Mouse (Mus musculus) embryonic facial prominence, embryonic 13.5 days (tissue): Measurements from ENCODE around the gene 2310009B15Rik. TPM values are rescaled to one million over a fixed set of nuclear protein-coding genes. Genes with fewer than 3 reads are reported as not detected.
A peak's percentile ranks its signal among the peaks of the same experiment; 100 is the strongest.

Experiments
- ATAC-seq: fragments of 200-750 bp; cut with Nextera tagmentation; 2 replicates; pipeline ENCODE4 v1.8.0; 2017; ENCODE audit warnings: low read depth; ENCODE audit not compliant: insufficient number of reproducible peaks, insufficient read depth, low FRiP score, low TSS enrichment
- H3K27ac ChIP-seq: fragments of 300-500 bp; sonication (generic); 2 replicates; pipeline ENCODE4 v1.5.1; 2015; ENCODE audit warnings: moderate library complexity, mild to moderate bottlenecking, inconsistent platforms
- H3K27me3 ChIP-seq: fragments of 300-500 bp; sonication (generic); 2 replicates; pipeline ENCODE4 v1.6.1; 2015; ENCODE audit warnings: mild to moderate bottlenecking, inconsistent platforms
- H3K36me3 ChIP-seq: fragments of 300-500 bp; sonication (generic); 2 replicates; pipeline ENCODE4 v1.6.1; 2015; ENCODE audit warnings: mild to moderate bottlenecking, inconsistent platforms
- H3K4me1 ChIP-seq: fragments of 300-500 bp; sonication (generic); 2 replicates; pipeline ENCODE4 v1.6.1; 2015; ENCODE audit warnings: inconsistent platforms
- H3K4me2 ChIP-seq: fragments of 300-500 bp; sonication (generic); 2 replicates; pipeline ENCODE4 v1.6.1; 2015; ENCODE audit warnings: moderate library complexity, mild to moderate bottlenecking, inconsistent platforms
- H3K4me3 ChIP-seq: fragments of 300-500 bp; sonication (generic); 2 replicates; pipeline ENCODE4 v1.5.1; 2015; ENCODE audit warnings: mild to moderate bottlenecking, inconsistent platforms
- H3K9ac ChIP-seq: fragments of 300-500 bp; sonication (generic); 2 replicates; pipeline ENCODE4 v1.6.1; 2015; ENCODE audit warnings: mild to moderate bottlenecking, inconsistent platforms
- H3K9me3 ChIP-seq: fragments of 300-500 bp; sonication (generic); 2 replicates; pipeline ENCODE4 v1.6.1; 2016; ENCODE audit warnings: inconsistent platforms
- WGBS: fragments of 180-500 bp; shearing (Covaris S2); methylation state at CpG from one replicate; pipeline ENCODE4 v1.1.7; 2015; ENCODE audit warnings: mixed read lengths; 5-methylcytosine and 5-hydroxymethylcytosine counted together
- polyA plus RNA-seq: library from polyadenylated mRNA; unstranded; fragments of >200 nt; fragmentation: Nextera tagmentation; extraction: Ambion mirVana; gene quantifications from 2 replicates; pipeline ENCODE4 v1.2.1, GENCODE M21; 2015

Gene 2310009B15Rik
- polyA plus RNA-seq, 1 experiment from 2014 or later, result 42.6 TPM

DNA sequence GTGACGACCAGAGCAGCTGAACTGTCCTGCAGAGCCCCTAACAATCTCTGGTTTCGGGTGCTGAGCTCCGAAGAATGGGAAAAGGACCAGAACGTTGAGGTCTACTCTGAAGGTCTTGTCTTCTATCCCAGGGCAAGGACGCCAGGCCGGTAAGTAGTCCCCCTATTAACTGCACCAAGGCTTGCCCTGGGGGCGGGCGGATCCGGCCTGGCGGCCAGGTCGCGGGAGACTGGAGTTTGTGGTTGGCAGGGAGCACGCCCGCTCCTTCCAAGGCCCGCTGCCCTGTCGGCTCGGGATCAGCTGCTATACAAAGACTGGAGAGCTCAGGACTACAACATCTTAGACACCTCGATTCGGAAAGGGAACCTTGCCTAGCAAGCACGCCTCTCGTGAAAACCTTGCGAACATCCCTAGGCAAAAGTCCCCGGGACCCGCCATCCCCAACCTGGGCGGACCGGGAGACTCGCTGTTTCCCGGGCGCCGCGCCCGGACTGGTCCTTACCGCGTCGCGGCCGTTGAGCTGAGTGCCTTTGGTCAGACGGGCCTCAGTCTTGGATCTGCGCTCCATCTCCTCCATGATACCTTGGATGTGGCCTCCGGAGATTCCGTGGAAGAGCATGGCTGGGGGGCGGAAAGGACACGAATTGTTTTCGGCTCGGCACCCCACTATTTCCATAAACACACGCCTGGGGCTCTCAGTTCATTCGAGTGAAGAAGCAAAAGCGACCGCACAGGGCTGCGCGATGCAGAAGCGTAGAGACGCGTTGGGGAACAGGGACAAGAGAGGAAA is 15.2 kb downstream of the 2310009B15Rik start:
- peaks cover 94% of the 10 kb centered on the region for H3K27me3 ChIP-seq
- H3K4me2 ChIP-seq, result peak overlapping the region; percentile 67
- peak overlapping the region; percentile 32; the same call in 1 of the 2 replicates for H3K9ac ChIP-seq
- WGBS, result under 1% methylated on average over 54 of the region's 54 CpGs
- H3K36me3 ChIP-seq, result no peaks in the 10 kb centered on the region
- peaks cover 44% of the 10 kb centered on the region for H3K4me1 ChIP-seq
- H3K27ac ChIP-seq, result no peak overlapping the region
- no peaks in the 10 kb centered on the region for H3K9me3 ChIP-seq
- H3K4me3 ChIP-seq, result peak overlapping the region; percentile 43
- ATAC-seq, result no peak

DNA sequence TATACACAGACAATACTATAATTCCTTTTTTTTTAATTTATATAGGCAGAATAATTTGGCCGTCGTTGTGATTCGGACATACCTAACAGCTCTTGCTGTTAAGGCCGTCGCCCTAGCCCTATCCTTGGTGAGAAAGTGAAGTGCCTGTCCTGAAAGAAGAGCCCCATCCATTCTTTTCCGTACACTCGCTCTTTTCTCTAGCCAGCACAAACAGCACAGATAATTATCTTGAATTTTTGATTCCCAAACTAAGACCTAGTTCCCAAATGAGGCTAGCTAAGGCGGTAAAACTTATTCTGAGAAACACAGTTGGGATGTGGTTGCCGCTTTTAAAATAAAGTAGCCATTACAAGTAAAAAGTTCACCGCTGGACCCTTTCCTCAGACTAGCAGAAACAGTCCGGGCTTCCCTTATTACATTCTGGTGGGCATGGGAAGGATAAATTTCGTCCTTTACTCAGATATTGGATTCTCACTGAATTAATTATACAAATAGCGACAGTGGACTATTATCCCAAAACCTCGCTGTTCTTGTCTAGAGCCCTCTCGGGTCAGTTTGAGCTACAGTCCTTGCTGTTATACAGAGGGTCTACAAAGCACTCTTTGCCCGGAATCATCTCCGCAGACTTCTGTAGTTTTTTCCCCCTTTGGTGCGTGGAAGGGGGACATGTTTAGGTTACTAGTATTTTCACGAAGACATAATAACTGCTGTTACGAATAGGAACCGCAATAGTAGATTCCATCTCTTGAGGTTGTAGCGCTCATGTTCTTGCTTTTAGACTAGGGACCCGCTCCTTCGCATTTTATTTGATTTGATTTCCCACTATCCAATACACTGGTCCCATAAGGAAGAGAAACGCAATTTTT is 16.0 kb downstream of the 2310009B15Rik start:
- Histone ChIP-seq H3K27ac (no peak overlapping the region), H3K9ac (no peak overlapping the region), H3K4me1 (peaks cover 44% of the 10 kb centered on the region), H3K9me3 (no peaks in the 10 kb centered on the region), H3K27me3 (peaks cover 94% of the 10 kb centered on the region), H3K4me2 (peak overlapping the region; percentile 67), H3K4me3 (peak overlapping the region; percentile 43), H3K36me3 (no peaks in the 10 kb centered on the region)
- ATAC-seq, result no peak
- WGBS, result 3% methylated on average over 25 of the region's 25 CpGs

DNA sequence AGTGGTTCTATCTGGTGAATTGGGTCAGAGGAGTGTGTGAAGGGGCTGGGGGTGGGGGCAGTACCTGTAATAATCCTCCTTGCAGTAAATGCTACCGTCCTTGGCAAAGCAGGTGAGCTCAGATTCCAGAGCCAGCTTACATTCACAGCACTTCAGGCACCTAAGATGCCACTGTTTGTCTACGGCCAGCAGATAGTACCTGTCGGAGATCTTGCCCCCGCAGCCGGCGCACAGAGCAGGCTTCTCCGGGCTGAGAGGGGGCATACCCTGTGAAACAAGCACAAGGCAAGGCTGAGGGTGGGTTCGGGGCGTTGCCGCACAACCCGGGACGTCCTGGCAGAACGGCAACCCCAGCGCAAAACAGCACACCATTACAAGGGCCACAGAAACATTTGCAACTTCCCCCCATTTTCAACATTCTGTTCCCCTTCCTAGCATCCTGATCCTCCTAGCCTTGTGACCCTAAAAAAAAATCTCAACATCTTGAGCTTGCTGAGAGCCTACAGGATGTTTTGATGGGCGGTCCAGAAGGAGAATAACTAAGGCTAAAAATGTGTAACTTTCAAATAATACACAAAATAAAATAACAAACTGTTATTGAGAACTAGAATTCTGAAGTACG is 16.7 kb downstream of the 2310009B15Rik start:
- no peaks in the 10 kb centered on the region for H3K36me3 ChIP-seq
- no peak overlapping the region for H3K4me2 ChIP-seq
- whole genome bisulfite sequencing, result 5% methylated on average over 16 of the region's 16 CpGs
- no peak overlapping the region for H3K9ac ChIP-seq
- peaks cover 94% of the 10 kb centered on the region for H3K27me3 ChIP-seq
- no peak for ATAC-seq
- H3K4me1 ChIP-seq, result peaks cover 44% of the 10 kb centered on the region
- H3K9me3 ChIP-seq, result no peaks in the 10 kb centered on the region
- H3K4me3 ChIP-seq, result no peak overlapping the region
- no peak overlapping the region for H3K27ac ChIP-seq

DNA sequence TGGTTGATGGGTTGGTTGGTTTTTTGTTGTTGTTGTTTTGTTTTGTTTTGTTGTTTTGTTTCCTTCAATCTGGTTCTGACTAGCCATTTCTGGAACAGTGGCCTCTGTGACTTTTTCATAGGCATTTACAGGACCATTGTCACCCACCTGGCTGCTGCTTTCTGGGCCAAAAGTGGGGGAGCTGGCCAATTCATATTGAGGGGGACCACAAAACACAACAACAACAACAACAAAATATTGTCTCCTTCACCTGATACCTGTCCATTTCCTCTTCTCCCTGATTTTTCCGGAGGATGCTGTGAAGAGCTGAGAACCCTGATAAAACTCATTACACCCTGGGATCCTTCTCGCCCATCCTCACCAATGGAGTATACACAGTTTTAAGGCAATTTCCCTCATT is 17.4 kb downstream of the 2310009B15Rik start:
- WGBS, result 10% methylated on average over 2 of the region's 2 CpGs
- H3K9me3 ChIP-seq, result no peaks in the 10 kb centered on the region
- peaks cover 44% of the 10 kb centered on the region for H3K4me1 ChIP-seq
- H3K4me2 ChIP-seq, result no peak overlapping the region
- no peak overlapping the region for H3K27ac ChIP-seq
- H3K36me3 ChIP-seq, result no peaks in the 10 kb centered on the region
- no peak overlapping the region for H3K9ac ChIP-seq
- no peak overlapping the region for H3K4me3 ChIP-seq
- H3K27me3 ChIP-seq, result peaks cover 94% of the 10 kb centered on the region
- ATAC-seq, result no peak

DNA sequence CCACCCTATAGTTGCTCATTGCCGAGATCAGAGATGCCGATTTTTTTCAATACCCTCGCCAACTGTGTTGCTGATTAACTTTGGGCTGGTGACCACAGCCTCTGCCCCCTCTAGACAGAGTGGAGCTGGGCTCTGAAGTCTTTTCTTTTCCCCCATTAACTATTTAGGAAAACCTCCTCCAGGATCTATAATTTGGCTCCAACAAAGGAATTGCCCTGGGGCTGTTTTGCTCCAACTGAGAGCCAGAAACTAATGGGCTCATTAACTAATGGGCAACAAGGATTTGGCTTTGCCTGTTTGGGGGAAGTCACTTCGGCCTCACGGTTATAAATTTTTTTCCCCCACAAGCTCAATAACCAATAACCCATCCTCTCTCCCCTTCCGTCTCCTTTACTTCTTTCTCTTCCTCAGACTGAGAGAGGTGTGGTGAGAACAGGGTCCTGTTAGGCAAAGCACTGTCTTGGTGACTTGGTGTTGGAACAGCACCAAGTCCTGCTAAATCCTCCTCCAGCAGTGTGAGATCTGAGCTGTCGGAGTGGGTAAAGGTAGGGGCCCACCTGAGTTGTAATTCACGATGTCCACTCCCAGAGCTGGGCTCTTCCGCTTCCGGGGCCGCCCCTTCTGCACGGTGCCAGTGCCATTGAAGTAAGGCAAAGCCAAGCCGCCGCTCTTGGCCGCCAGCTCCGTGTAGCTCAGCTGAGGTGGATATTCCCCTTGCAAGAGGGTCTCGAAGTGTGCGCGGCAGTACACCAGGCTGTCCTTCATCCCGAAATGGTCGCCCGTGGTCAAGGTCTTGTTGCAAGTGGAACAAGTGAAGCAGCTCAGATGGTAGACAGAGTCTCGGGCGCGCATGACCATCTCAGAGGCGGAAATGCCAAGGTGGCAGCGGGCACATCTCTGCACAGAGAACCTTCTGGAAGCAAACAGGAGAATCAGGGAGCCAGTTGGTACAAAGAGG is 18.6 kb downstream of the 2310009B15Rik start:
- peak overlapping the region; percentile 37 for H3K4me2 ChIP-seq
- no peaks in the 10 kb centered on the region for H3K36me3 ChIP-seq
- no peak overlapping the region for H3K9ac ChIP-seq
- H3K27ac ChIP-seq, result no peak overlapping the region
- H3K9me3 ChIP-seq, result no peaks in the 10 kb centered on the region
- H3K4me3 ChIP-seq, result 0 out of 2 replicates have a peak overlapping the region, but pooled peaks have one; percentile 3
- ATAC-seq, result no peak
- whole genome bisulfite sequencing, result 12% methylated on average over 27 of the region's 27 CpGs
- peaks cover 35% of the 10 kb centered on the region for H3K4me1 ChIP-seq
- peaks cover 94% of the 10 kb centered on the region for H3K27me3 ChIP-seq

DNA sequence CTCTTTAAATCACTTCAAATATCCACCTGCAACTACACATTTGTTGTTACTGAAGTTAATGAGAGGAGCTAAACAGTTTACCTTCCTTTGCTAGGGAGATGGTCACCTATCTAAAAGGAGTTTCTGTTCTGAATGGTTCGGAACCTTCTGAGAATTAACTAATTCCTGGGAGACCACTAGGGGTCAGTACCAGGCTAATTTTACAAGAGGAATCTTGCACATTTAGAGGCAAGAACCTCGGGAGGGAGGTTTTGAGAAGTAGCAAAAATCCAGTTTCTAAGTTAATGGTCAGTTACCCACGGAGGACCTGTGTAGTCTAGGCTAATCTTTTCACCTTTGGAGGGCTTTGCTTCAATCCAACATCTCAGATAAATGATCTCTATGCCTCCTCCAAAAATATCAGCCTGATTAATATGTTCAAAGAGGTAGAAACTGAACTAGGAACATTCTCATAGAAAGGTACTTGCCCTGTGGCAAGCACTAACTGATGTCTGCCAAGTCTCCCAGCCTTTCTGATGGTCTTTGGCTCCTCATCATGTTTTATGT is 21.2 kb downstream of the 2310009B15Rik start:
- ATAC-seq, result no peak
- Histone ChIP-seq H3K4me3 (no peak overlapping the region), H3K36me3 (no peaks in the 10 kb centered on the region), H3K27ac (no peak overlapping the region), H3K4me2 (no peak overlapping the region), H3K9me3 (no peaks in the 10 kb centered on the region), H3K4me1 (peaks cover 15% of the 10 kb centered on the region), H3K27me3 (peaks cover 86% of the 10 kb centered on the region), H3K9ac (no peak overlapping the region)
- WGBS, result 4% methylated on average over 3 of the region's 3 CpGs

DNA sequence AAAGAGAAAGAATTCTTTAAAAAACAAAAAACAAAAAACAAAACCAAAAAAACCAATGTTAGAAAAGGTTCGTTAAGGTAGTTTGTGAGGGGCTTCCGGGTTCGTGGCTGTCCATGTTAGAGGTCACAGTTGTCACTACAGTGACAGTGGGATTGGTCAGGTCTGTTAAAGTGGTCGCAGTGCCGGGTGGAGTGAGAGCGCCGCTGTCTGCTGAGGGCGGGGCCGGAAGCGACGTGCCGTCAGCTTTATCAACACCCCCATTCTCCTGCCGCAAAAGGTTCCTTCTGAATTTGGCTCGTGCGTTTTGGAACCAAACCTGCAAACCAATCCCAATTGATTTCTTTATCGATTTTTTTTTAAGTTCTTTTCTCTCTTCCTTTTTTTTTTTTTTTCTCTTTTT is 25.3 kb downstream of the 2310009B15Rik start:
- 2% methylated on average over 16 of the region's 16 CpGs for WGBS
- Histone ChIP-seq H3K4me3 (peak overlapping the region; percentile 37), H3K36me3 (no peaks in the 10 kb centered on the region), H3K27me3 (peaks cover 46% of the 10 kb centered on the region), H3K4me2 (peak overlapping the region; percentile 63), H3K27ac (no peak overlapping the region), H3K4me1 (no peaks in the 10 kb centered on the region), H3K9me3 (no peaks in the 10 kb centered on the region), H3K9ac (no peak overlapping the region)
- no peak for ATAC-seq

DNA sequence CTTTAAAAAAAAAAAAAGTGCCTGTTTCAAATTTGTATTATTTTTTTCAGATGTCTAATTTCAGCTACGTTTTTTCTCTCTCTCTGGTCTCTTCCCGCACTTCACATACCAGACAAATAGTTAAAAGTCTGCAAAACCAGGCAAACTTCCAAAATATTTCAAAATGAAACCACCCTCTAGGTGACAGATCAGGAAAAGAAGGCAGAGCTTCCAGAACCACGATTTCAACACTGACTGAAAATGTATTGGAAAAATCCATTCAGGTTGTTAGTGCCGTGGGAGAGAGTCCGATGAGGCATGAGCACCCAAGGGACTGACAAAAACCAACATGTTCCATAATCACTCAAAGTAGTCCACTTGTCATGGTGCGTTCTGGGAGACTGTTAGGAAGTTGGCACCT is 29.8 kb downstream of the 2310009B15Rik start:
- 30% methylated on average over 6 of the region's 6 CpGs for WGBS
- no peak overlapping the region for H3K9ac ChIP-seq
- no peak for ATAC-seq
- H3K4me3 ChIP-seq, result no peak overlapping the region
- no peaks in the 10 kb centered on the region for H3K36me3 ChIP-seq
- H3K27ac ChIP-seq, result no peak overlapping the region
- no peaks in the 10 kb centered on the region for H3K9me3 ChIP-seq
- no peaks in the 10 kb centered on the region for H3K4me1 ChIP-seq
- H3K4me2 ChIP-seq, result peak overlapping the region; percentile 21; the same call in 1 of the 2 replicates
- peaks cover 2% of the 10 kb centered on the region for H3K27me3 ChIP-seq

DNA sequence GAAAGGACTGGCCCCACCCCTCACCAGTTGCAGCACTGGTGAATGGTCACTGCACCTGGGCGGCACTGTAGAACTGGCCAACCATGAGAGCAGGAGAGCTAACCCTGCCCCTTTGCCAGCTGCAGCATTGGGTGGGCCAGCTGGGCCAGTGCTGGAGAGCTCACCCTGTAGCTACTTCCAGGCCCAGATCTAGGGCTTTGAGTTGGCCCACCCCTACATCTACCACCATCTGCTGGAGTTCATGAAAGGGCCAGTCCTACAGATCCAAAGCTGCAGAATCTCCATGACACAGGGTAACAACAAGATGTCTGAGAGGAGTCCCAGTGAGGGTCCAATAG is 33.7 kb downstream of the 2310009B15Rik start:
- Histone ChIP-seq H3K9ac (no peak overlapping the region), H3K4me1 (no peaks in the 10 kb centered on the region), H3K36me3 (no peaks in the 10 kb centered on the region), H3K4me2 (no peak overlapping the region), H3K9me3 (no peaks in the 10 kb centered on the region), H3K4me3 (no peak overlapping the region), H3K27ac (no peak overlapping the region), H3K27me3 (no peaks in the 10 kb centered on the region)
- 100% methylated on average over 1 of the region's 1 CpGs for WGBS
- ATAC-seq, result peak; percentile 48; the same call in 1 of the 2 replicates

DNA sequence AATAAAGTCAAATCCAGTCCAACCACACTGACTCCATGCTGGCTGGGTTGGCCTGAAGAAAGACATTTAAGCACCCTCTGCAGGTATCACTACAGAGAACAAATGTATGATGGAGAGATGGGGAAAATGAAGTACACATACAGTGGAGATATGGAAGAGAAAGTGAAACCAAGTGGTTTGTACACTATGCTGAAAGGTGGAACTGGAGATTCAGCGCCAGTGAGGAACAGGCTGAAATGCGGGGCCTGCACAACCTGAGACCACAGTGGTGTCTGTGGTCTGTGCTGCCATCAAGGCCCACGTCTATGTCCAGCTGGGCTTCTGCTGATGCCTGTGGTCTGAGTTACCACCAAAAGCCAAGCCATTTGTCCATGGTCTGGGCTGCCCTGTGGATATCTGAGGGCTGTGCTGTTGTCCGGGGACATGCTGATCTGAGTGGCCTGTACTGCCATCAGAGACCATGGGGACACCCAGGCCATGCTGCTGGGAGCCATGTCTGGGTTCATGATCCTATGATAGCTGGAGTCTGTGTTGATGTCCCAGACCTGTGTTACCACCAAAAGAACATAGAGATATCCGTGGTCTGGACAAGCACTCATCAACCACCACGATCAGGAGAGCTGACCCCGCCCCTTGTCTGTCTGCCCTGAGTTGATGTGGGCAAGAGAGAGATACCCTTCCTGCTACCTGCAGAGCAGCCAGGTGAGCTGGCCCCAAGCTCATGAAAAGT is 34.2 kb downstream of the 2310009B15Rik start:
- peak; percentile 15; the same call in 1 of the 2 replicates for ATAC-seq

More for the DNA sequence above, 34.2 kb downstream of the 2310009B15Rik start:
- H3K27ac ChIP-seq, result no peak overlapping the region
- 93% methylated on average over 7 of the region's 7 CpGs for WGBS
- no peaks in the 10 kb centered on the region for H3K9me3 ChIP-seq
- no peak overlapping the region for H3K9ac ChIP-seq
- no peaks in the 10 kb centered on the region for H3K27me3 ChIP-seq
- no peak overlapping the region for H3K4me3 ChIP-seq
- no peak overlapping the region for H3K4me2 ChIP-seq
- H3K4me1 ChIP-seq, result no peaks in the 10 kb centered on the region
- no peaks in the 10 kb centered on the region for H3K36me3 ChIP-seq
